Mouse (Mus musculus) C2C12 (cell line): ENCODE data around the gene Dppa5a.
"Not testable (repeated sequence)": the region's sequence is repeated elsewhere in the genome, so short reads cannot be mapped to it uniquely, and the experiment has no call there.

Experiments used
- CTCF ChIP-seq: IDR thresholded peaks from one replicate; pipeline ENCODE4 v1.5.1; 2011; ENCODE audit not compliant: control insufficient read depth, insufficient read depth, insufficient read length
- MAX ChIP-seq: IDR thresholded peaks from one replicate; pipeline ENCODE4 v1.6.1; 2011; ENCODE audit warnings: mild to moderate bottlenecking, control low read depth

DNA sequence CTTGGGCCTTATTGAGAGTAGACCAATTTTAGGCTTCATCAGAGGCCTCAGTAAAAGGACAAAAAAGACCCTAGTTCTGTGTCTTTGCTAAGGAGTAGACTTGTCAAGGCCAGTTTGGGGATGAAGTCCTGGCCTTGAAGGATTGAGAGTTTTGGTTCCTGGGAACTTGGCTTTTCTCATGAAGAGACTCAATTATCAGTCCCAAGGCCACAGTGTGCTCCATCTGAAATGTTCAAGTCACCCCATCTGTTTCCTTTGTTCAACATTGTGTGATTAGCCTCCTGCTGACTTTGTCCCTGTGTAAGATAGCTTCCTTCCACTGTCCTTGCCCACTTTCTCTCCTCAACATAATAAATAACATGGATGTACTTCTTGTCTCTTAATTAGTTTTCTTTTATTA, 18.0 kb downstream of the Dppa5a start:
- TF ChIP-seq CTCF, MAX: not testable (repeated sequence)
